Mouse (Mus musculus) fat pad, adult 2 months (tissue): ENCODE results near the gene Dlg2.

Experiments
- DNase-seq: peaks from one replicate; pipeline ENCODE4 v3.0.0-alpha.2; 2011; ENCODE audit warnings: low read depth, low spot score; ENCODE audit errors: extremely low read depth

Dlg2 gene

GRCm38 (mm10) chr7:92034256-92034655 lies 1557.8 kb downstream of the Dlg2 start:
- DNase-seq: no peak

DNA sequence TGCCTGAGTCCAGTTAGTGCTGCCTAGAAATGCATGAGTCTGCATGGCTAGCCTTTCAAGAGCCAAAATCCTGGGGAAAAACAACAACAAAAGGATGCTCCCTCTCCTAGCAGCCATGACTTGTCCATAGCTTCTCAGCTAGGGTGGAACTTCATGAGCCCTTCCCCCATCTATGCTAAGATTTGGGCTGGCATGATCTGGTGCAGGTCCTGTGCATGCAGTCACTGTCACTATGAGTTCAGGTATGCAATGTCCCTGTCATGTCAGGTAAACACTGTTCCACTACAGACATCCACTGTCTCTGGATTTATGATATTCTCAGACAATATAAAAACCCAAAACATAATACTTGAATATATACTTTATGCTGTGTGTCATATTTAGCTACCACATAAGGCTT lies 1563.7 kb downstream of the Dlg2 start:
- DNase-seq: no peak

DNA sequence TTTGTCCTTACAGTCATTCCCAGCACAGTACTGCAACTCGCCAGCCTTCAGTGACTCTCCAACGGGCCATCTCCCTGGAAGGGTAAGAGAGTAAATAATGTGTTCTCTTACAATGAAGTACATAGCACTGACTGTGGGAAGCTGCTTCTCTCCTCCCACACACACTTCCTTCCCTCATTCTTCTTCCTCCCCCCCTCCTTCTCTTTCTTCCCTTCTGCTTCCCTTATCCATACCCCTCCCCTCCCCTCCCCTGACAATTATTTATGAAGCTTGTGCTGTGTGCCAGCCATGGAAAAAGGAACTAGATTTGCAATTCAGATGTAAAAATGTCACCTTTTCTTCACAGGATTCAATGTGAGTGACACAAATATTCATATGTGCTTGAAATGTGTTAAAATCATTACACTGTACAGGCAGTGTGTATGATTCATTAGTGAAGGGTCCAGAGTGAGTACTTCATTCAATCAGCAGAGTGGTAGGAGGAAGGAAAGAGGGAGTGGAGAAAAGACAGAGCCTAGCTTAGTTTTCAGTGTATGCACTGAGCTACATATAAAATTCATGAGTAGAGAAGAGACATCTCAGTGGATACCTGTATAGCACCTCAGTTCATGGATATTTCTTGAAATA lies 1564.4 kb downstream of the Dlg2 start:
- no peak for DNase-seq

DNA sequence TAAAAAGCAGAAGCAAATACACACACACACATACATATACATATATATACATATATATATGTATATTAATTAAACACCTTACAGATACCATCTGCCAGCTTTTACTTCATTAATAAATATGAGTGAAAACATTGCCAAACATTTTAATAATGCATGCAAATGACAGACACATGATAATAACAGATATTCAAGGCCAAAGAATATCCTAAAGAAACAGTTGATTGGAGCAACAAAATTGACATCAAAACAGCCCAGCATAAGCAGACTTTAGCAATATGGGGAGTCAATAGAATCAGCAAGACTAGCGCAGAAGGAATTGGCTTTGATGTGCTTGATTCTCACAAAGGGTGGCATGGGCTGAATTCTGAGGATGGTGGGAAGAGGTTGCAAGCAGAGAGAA lies 1568.5 kb downstream of the Dlg2 start:
- no peak for DNase-seq

DNA sequence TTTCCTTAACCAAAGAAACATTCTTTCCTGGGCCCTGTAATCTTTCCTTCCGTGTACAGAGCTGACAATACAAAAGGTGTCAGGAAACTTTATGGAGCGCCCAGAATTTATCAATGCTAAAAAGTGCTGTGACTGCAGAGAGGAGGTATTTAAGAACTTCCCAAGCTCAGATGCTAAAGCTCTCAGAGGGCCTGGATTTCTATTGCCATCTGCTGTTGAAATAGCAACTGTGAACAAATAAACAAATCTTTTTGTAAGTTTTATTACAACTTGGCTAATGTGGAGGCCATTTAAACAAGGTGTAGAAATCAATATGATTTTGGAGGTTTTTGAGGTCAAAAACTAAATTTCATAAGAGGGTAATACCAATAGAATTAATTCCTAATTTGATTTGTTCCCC lies 1570.8 kb downstream of the Dlg2 start:
- no peak for DNase-seq

DNA sequence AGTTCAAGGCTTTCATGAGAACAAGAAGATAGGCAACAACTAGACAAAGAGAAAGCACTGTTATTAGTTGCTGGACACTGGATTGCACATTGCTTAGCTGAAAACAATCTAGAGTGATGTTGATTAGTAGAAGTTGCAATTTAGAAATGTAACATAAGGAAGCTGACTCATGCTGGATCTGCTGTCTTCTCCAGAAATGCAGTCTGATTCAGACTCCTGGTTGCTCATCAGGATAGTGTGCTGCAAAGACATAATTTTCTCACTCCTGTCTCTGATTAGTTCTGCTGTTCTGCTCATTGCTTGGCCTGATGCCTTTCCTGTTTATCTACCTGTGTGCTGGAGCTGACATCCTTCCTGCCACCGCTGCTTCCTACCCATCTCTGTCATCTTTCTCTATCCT lies 1572.4 kb downstream of the Dlg2 start:
- no peak for DNase-seq

DNA sequence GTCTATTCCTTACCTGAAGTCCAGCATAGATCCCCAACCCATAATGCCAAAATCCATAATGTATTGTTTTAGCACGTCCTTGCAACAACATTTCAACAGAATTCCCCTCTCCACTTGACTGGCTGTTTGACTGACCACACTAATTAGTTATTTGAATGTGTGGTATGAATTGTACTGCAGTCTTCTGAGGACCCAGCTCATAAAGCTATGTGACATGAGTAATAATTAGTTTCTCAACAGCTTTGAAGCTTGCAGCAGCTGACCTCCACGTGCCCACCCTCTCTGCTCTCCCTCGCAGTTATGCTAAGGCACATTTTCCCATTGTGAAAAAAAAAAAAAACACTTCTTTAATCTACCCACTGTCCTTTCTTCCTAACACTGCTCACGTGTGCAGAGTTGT lies 1590.4 kb downstream of the Dlg2 start:
- no peak for DNase-seq

- DNase-seq: no peak
Measured at GRCm38 (mm10) chr7:92087429-92087828, 1611.0 kb downstream of the Dlg2 start.

DNA sequence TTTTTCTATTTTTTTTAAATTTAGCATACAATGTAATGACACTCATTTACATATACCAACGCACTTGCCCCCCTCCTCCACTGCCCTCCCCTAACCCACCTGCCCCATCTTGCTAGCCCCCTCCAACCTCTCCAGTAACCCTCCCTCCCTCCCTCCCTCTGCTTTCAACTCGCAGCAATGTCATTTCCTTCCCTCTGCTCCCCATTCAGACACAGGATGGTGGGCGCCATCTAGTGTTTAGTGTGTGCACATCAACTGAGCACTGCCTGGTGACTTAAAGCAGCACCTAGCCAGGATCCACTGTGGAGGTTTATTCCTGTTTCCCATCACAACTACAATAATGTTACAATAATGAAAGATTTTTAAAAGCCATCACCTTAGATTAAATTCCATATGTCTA lies 1617.4 kb downstream of the Dlg2 start:
- DNase-seq: no peak

DNA sequence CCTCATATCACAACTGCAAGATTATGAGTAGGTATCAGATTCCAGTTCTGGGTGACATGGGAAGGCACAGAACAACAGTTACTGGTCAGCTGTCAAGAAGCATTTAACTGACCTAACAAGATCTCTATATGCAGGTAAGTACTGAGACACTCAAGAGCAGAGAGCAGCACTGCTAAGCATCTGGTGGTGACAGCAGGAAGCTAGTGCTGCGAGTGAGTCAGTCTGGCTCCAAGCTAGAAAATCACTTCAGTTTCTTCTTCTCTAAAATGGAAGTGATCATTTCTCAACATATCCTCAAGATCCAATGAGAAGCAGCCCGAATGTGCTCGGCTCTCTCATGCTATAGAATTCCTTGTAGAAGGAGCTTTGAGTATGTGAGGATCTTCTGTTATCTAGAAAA lies 1618.7 kb downstream of the Dlg2 start:
- DNase-seq: no peak

DNA sequence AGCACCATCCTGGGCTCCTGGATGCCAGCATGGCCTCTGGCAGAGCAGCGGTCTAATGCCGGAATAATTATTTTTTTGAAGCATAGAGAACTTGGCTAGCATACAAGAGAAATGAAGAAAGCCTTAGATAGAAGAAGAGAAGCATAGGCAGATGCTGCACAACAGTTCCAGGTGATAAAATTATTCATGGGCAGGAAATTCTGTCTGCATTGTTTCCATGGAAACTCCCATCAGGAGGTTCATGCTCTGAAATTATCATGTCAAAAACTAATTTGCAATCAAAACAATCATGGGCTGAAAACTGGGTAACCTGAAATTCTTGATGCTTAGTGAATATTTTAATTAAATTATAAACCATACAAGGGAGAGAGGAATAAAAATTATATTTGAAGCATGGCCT lies 1624.4 kb downstream of the Dlg2 start:
- no peak for DNase-seq

- DNase-seq: no peak
Measured at GRCm38 (mm10) chr7:92102892-92103543, 1626.5 kb downstream of the Dlg2 start.

GRCm38 (mm10) chr7:92105477-92105876 lies 1629.0 kb downstream of the Dlg2 start:
- DNase-seq: no peak

- no peak for DNase-seq
Measured at GRCm38 (mm10) chr7:92105956-92106355, 1629.5 kb downstream of the Dlg2 start.

DNA sequence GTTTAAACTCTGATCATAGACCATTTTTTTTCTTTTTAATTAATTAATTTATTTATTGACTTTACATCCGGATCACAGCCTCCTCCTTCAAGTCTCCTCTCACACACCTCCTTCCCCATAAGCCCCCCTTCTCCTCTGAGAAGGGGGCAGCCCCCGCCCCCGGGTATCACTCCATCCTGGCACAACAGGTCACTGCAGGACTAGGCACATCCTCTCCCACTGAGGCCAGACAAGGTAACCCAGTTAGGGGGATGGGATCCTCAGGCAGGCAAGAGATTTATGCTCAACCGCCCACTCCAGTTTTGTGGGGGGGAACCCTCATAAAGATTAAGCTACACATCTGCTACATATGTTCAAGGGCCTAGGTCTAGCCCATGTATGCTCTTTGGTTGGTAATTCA lies 1636.6 kb downstream of the Dlg2 start:
- DNase-seq: no peak

DNA sequence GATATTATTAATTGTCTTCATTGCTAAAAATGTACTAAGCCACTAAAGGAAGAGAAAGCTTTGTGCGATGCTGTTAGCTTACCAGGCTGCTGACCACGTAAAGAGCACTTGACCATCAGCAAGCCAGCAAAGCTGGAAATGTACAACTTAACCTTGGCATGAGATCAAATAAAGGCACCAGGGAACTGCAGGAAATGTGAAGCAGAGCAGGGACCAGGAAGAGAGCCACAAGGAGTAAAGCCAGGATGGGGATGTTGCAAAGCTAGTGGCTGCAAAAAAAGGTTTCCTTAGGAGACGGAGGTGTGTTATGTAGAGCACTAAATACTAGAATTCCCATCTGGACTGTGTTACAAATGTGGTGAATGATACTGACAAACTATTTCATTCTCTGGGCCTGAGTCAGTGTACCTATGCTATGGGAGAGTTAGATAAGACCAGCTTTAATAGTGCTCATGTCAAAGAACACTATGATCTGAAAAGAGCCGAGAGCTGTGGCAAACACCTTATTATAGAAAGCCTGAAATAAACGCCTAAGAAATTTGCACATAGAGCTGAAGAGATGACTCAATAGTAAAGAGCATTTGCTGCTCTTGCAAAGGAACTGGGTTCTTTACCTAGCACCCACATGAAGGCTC lies 1638.9 kb downstream of the Dlg2 start:
- DNase-seq: no peak

DNA sequence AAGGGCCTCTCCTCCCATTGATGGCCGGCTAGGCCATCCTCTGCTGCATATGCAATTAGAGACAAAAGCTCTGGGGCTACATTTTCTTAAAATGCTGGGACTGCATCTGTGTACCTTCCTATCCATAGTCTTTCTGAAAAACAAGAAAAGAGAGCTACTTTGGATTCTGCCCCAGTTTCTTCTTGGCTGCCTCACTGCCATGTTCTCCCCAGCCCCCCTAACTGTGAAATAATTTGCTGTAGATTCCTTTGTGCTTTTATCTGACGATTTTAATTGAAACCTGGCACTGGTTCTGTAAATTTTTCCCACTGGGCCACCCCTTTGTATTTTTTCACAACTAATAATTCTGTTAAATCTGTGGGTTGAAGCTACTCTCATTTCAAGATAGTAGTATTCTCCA lies 1646.8 kb downstream of the Dlg2 start:
- DNase-seq: no peak

GRCm38 (mm10) chr7:92125886-92126285 lies 1649.4 kb downstream of the Dlg2 start:
- DNase-seq: no peak

DNA sequence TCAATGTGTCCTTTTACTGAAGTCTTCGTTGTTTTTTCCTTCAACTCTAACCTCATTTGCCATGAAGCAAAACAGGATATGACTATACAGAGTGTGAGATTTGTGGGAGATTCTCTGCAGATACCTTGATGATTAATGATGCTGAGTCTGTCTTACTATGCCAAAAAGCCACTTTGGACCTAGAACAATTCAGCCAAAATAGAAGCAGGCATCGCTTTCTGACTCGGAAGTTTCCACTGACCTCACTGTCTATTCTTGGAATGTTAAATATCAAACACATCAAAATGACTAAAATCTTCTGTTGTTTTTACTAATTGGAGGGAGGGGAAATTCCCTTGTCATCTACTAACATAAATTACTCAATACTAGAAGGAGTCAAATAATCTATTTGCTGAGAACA lies 1657.8 kb downstream of the Dlg2 start:
- DNase-seq: no peak

DNA sequence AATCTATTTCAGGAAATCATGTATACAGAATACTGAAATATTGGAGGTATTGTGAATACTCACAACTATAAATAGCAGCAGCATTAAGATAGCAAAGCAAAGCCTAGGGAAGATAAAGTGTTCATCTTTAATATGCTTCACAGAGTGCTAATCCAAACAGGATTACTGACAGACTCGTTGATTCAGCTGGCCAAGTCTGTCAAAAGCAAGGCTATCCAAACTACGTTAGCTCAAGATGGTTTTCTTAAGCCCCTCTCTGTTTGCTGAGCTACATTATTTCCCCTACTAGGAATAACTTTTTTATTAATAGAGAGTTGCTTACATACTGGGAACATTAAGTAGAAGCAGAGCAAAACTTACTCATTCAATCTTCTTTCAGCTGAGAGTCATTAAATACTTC lies 1659.2 kb downstream of the Dlg2 start:
- DNase-seq: no peak

DNA sequence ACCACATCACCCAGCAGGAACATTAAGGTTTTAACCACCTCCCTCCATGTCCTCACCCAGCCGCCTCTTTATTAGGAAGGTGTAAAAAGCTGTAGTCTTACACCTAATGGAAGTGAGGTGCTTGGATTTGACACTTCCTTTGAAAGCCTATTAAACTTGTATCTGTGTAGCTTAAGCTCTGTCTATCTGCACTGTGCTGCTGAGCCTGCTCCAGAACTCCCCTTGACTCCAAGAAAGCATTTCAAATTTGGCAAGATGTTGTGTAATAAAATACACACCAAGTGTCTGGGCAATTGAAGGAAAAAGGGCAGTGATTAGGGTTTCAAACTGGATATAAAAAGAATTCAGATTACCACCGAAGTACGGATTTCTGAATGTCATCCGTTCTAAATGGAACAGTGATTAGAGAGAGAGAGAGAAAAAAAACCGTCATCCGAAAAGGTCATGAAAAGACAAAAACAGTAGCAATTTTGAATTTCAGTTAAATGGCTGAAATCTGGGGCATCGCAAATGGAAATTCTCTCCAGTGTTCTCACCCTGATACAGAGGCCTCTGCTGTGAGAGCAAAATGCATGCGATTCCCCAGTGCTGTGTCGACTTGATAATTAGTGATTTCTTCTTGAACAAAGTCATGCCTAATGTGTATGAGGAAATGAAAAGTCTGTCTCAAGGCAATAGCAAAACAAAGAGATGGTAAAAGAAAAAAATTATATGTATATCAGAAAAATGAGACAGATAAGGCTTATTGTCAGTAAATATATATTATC lies 1663.8 kb downstream of the Dlg2 start:
- no peak for DNase-seq

DNA sequence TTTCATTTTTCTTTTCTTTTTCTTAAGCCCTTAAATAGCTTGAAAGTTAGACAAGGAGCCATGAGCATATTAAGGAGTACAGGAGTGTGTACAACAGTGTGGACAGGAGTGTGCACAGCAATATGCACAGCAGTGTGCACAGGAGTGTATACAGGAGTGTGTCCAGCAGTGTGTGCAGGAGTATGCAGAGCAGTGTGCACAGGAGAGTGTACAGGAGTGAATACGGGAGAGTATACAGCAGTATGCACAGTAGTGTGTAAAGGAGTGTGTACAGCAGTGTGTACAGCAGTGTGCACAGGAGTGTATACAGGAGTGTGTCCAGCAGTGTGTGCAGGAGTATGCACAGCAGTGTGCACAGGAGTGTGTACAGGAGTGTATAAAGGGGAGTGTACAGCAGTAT lies 1671.0 kb downstream of the Dlg2 start:
- no peak for DNase-seq
